In genomic region chr2:70018236-70018635, GRCm38 (mm10) we compare ENCODE assay signal across 11 mouse cellular contexts. TPM values are rescaled to one million over a fixed set of nuclear protein-coding genes. Genes with fewer than 3 reads are reported as not detected.
DNase-seq lines count a peak whose midpoint lies in the region; ATAC-seq lines count a peak whose summit lies in the region.
"Had no signal": no experiment of that assay in that cellular context is flagged by ENCODE, and none has a peak within 500 bp of the region (broad histone marks: within the 10 kb centered on the region; RNA-seq: fewer than 3 reads in every experiment).

No protein-coding gene starts in this region.

- no peak overlapping the region for H3K27ac ChIP-seq in forebrain, embryonic 11.5 days (ENCODE audit: low read depth, low read length)
- H3K27ac ChIP-seq: forebrain, embryonic 10.5 days had no signal

- no peaks in the 10 kb centered on the region for H3K9me3 ChIP-seq in forebrain, embryonic 11.5 days (ENCODE audit: control insufficient read depth, low read length)
- H3K9me3 ChIP-seq: forebrain, embryonic 10.5 days had no signal

- WGBS in forebrain, embryonic 11.5 days = 92% methylated on average over 6 of the region's 6 CpGs

- no peak overlapping the region for H3K9ac ChIP-seq in forebrain, embryonic 11.5 days (ENCODE audit: low read length)

- ATAC-seq in forebrain, embryonic 11.5 days (replicated peaks; ENCODE audit: low FRiP score) = no peak

- peak; percentile 24 for DNase-seq in kidney, adult 9 months
- no peak for DNase-seq in kidney, adult 18-20 months
- peak; percentile 36 for DNase-seq in urinary bladder, postnatal 25 days (ENCODE audit: low spot score)
- DNase-seq in urinary bladder, adult 2 months (ENCODE audit: low spot score) = no peak
- peak; percentile 14 to 15 for DNase-seq in cerebellum, postnatal 36 days
- DNase-seq in forebrain, embryonic 11.5 days (ENCODE audit: low spot score) = no peak
- DNase-seq in retina, embryonic 14.5 days (ENCODE audit: low spot score) = no peak
- DNase-seq: kidney, adult 11 months; thymus, postnatal 36 days had no signal

- no peak overlapping the region for H3K4me3 ChIP-seq in forebrain, embryonic 11.5 days (ENCODE audit: low read depth, low read length)
- H3K4me3 ChIP-seq: forebrain, embryonic 10.5 days had no signal

- H3K36me3 ChIP-seq in forebrain, embryonic 11.5 days (ENCODE audit: control insufficient read depth, insufficient read depth, low read length) = no peaks in the 10 kb centered on the region; the same call in 1 of the 2 replicates

- no peak overlapping the region for H3K4me2 ChIP-seq in forebrain, embryonic 11.5 days (ENCODE audit: low read depth, low read length, severe bottlenecking)

- H3K27me3 ChIP-seq in forebrain, embryonic 11.5 days (ENCODE audit: control insufficient read depth, insufficient read depth, low read length) = no peaks in the 10 kb centered on the region

- no peaks in the 10 kb centered on the region for H3K4me1 ChIP-seq in forebrain, embryonic 11.5 days (replicated peaks; ENCODE audit: control insufficient read depth, insufficient read depth, low read length)
- H3K4me1 ChIP-seq: forebrain, embryonic 10.5 days had no signal

RNA-seq across cellular contexts. Expression of gene Myo3b, which starts 20.7 kb away (rescaled TPM):
- 0.14 and 0.16 TPM in 2 replicates for polyA plus RNA-seq in urinary bladder, adult 2 months (2012; rRNA removed)
- 0.07 TPM in 1 of 2 replicates, not detected in the other for polyA plus RNA-seq in forebrain, embryonic 11.5 days (2014; fragmentation: Nextera tagmentation; extraction: Ambion mirVana)
- polyA plus RNA-seq: forebrain, embryonic 10.5 days; small intestine, adult 2 months had no signal

Comparison
In these comparisons a context has a peak if more than half of its experiments do, and no peak if none do; other contexts are left out.
1. DNase-seq: peak in kidney, adult 9 months (single experiment), urinary bladder, postnatal 25 days (single experiment) and cerebellum, postnatal 36 days (2 of 2); none in kidney, adult 18-20 months (single experiment), urinary bladder, adult 2 months (single experiment), forebrain, embryonic 11.5 days (single experiment) and retina, embryonic 14.5 days (single experiment).